Mouse (Mus musculus) C2C12 (cell line): ENCODE results near the gene Ptpn12.

ENCODE experiments used
- CEBPB ChIP-seq: IDR thresholded peaks from one replicate; pipeline ENCODE4 v1.6.1; 2011; ENCODE audit warnings: low read depth, mild to moderate bottlenecking, control low read depth, moderate library complexity
- CTCF ChIP-seq: IDR thresholded peaks from one replicate; pipeline ENCODE4 v1.5.1; 2011; ENCODE audit not compliant: control insufficient read depth, insufficient read depth, insufficient read length
- FOSL1 ChIP-seq: IDR thresholded peaks from one replicate; pipeline ENCODE4 v1.8.0; 2011; ENCODE audit warnings: mild to moderate bottlenecking, low read length; ENCODE audit not compliant: poor library complexity, insufficient read depth, severe bottlenecking
- MAX ChIP-seq: IDR thresholded peaks from one replicate; pipeline ENCODE4 v1.6.1; 2011; ENCODE audit warnings: mild to moderate bottlenecking, control low read depth
- MYOD1 ChIP-seq: IDR thresholded peaks from one replicate; pipeline ENCODE4 v1.6.1; 2011; ENCODE audit warnings: low read depth; ENCODE audit not compliant: control insufficient read depth, insufficient read length
- MYOG ChIP-seq: IDR thresholded peaks from one replicate; pipeline ENCODE4 v1.6.1; 2011; ENCODE audit not compliant: control insufficient read depth, insufficient read length; ENCODE audit errors: extremely low read depth
- USF1 ChIP-seq: IDR thresholded peaks from one replicate; pipeline ENCODE4 v1.6.1; 2011; ENCODE audit warnings: low read depth, mild to moderate bottlenecking, control low read depth, moderate library complexity

DNA sequence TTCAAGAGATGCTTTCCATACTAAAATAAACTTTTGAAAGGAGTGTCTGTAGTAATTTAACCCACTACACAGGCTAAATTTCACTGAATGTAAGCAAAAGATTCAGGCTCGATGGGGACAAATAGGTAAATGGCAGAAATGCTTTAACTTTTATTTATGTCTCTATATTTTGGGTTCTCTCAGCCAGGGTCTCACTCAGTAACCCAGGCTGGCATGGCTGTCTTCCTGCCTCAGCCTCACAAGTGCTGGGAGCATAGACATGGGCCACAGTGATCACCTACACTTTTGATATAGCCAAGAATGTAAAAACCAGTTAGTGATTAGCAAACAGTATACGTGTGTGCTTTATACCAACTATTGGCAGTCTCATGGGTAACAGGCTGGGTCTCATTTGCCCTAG, 1.5 kb upstream of the Ptpn12 start:
- TF ChIP-seq USF1 (no peak), CTCF (no peak), MYOG (no peak), MYOD1 (no peak), MAX (no peak), CEBPB (no peak), FOSL1 (no peak)
